Mouse (Mus musculus) intestine, embryonic 16.5 days (tissue): ENCODE measurements around the gene Pdzd2. TPM values are rescaled to one million over a fixed set of nuclear protein-coding genes. Genes with fewer than 3 reads are reported as not detected.

ENCODE experiments used
- ATAC-seq: fragments of 200-750 bp; cut with Nextera tagmentation; 2 replicates; pipeline ENCODE4 v1.8.0; 2017; ENCODE audit warnings: moderate TSS enrichment, moderate library complexity
- H3K27ac ChIP-seq: fragments of 300-500 bp; sonication (generic); 2 replicates; pipeline ENCODE4 v1.5.1; 2014; ENCODE audit warnings: mild to moderate bottlenecking, low read length
- H3K27me3 ChIP-seq: fragments of 300-500 bp; sonication (generic); replicated peaks from 2 replicates; pipeline ENCODE4 v1.6.1; 2014; ENCODE audit warnings: low read length, control low read depth, mixed read lengths; ENCODE audit not compliant: control insufficient read depth, insufficient read depth
- H3K36me3 ChIP-seq: fragments of 300-500 bp; sonication (generic); 2 replicates; pipeline ENCODE4 v1.6.1; 2014; ENCODE audit warnings: low read length, control low read depth; ENCODE audit not compliant: control insufficient read depth, insufficient read depth
- H3K4me1 ChIP-seq: fragments of 300-500 bp; sonication (generic); 2 replicates; pipeline ENCODE4 v1.6.1; 2014; ENCODE audit warnings: low read length, control low read depth, mixed read lengths; ENCODE audit not compliant: control insufficient read depth, insufficient read depth
- H3K4me2 ChIP-seq: fragments of 300-500 bp; sonication (generic); 2 replicates; pipeline ENCODE4 v1.6.1; 2014; ENCODE audit warnings: low read depth, low read length, control low read depth
- H3K4me3 ChIP-seq: fragments of 300-500 bp; sonication (generic); 2 replicates; pipeline ENCODE4 v1.5.1; 2014; ENCODE audit warnings: mild to moderate bottlenecking, low read length
- H3K9ac ChIP-seq: fragments of 300-500 bp; sonication (generic); 2 replicates; pipeline ENCODE4 v1.6.1; 2014; ENCODE audit warnings: low read depth, low read length
- H3K9me3 ChIP-seq: fragments of 300-500 bp; sonication (generic); 2 replicates; pipeline ENCODE4 v1.6.1; 2016; ENCODE audit warnings: low read length, control low read depth; ENCODE audit not compliant: control insufficient read depth
- WGBS: fragments of 180-500 bp; shearing (Covaris S2); extraction: QIAGEN DNeasy Blood & Tissue Kit; methylation state at CpG from one replicate; pipeline ENCODE4 v1.1.7; 2014; 5-methylcytosine and 5-hydroxymethylcytosine counted together
- polyA plus RNA-seq: library from polyadenylated mRNA; unstranded; fragments of >200 nt; fragmentation: Nextera tagmentation; extraction: Ambion mirVana; gene quantifications from 2 replicates; pipeline ENCODE4 v1.2.1, GENCODE M21; 2015

The Pdzd2 gene
- polyA plus RNA-seq, 1 experiment from 2014 or later = 9.1 TPM

DNA sequence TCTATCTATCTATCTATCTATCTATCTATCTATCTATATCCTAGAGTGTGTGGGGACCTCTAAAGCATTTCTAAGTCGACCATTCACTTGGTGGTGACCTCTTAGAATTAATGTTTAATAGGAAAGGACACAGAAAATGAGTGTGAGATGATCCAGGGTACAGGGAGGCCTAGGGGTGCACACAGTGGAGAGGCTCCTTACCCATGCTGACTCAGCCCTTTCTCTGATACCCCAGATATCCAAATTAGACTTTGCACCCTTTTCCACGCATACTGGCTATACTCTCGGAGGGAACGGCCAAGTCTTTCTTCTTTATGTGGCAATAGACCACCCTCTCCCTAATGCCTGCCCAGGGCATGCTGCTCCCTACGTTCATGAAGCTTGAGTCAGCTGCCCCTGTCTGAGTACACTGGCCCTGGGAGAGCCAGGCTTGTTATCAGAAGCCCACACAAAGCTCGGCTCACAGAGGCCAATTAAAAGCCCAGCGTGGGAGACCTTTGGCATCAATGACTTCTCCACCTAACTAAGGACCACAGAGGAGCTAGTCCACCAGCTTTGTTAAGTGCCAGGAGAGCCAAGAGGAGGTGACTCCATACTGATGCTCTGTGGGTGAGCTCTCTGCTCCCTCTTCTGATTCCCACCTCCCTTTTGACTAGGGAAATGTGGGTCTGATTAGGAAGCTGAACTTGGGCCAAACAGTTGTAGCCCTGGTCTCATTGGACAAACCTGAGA lies 126.6 kb downstream of the Pdzd2 start:
- no peaks in the 10 kb centered on the region for H3K27me3 ChIP-seq
- H3K9ac ChIP-seq = no peak overlapping the region
- H3K4me3 ChIP-seq = no peak overlapping the region
- WGBS = 59% methylated on average over 7 of the region's 7 CpGs
- H3K4me2 ChIP-seq = no peak overlapping the region
- no peaks in the 10 kb centered on the region for H3K9me3 ChIP-seq
- H3K27ac ChIP-seq = no peak overlapping the region
- peak; percentile 50 for ATAC-seq
- H3K36me3 ChIP-seq = no peaks in the 10 kb centered on the region
- H3K4me1 ChIP-seq = no peaks in the 10 kb centered on the region; the same call in 1 of the 2 replicates

DNA sequence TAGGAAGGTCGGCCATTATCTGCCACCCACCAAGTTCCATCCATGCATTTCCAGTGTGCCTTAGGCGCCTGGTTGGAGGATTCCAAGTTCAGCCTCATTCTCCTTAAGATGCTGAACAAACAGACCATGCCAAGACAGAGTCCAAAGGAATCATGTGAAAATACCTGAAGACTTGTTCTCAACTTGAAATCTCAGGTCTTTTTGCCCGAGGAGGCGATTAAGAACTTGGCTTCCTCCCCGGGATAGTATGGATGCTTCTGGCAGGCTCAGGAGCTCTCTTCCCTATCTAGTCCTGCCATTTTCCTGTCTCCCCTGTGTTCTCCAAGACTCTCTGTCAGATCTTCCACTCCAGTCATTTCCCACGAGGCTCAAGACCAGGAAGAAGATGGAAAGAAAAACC lies 131.6 kb downstream of the Pdzd2 start:
- 80% methylated on average over 6 of the region's 6 CpGs for WGBS

DNA sequence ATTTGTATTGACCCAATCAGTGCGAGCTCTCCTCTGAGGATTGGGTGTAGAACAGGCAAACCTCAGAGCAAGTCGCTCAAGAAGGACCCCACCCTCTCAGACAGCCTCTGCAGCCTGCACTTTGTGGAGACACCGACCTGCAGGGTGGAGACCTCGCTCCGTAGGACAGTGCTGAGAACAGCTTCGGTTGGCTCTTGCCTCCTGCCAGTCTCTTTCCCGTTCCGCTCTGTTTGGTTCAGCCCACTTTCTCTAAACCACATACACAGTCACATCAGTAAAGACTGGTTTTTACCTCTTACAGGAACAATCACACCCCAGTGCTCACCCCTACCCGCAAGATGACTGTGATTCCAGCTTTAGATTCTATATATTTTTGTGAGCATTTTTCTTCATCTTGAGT lies 133.4 kb downstream of the Pdzd2 start:
- ATAC-seq = no peak

More for the DNA sequence above, 131.6 kb downstream of the Pdzd2 start:
- Histone ChIP-seq H3K9me3 (no peaks in the 10 kb centered on the region), H3K9ac (no peak overlapping the region), H3K36me3 (no peaks in the 10 kb centered on the region), H3K27ac (no peak overlapping the region), H3K4me2 (no peak overlapping the region), H3K4me1 (peaks cover 10% of the 10 kb centered on the region), H3K4me3 (no peak overlapping the region), H3K27me3 (no peaks in the 10 kb centered on the region)
- ATAC-seq = no peak

DNA sequence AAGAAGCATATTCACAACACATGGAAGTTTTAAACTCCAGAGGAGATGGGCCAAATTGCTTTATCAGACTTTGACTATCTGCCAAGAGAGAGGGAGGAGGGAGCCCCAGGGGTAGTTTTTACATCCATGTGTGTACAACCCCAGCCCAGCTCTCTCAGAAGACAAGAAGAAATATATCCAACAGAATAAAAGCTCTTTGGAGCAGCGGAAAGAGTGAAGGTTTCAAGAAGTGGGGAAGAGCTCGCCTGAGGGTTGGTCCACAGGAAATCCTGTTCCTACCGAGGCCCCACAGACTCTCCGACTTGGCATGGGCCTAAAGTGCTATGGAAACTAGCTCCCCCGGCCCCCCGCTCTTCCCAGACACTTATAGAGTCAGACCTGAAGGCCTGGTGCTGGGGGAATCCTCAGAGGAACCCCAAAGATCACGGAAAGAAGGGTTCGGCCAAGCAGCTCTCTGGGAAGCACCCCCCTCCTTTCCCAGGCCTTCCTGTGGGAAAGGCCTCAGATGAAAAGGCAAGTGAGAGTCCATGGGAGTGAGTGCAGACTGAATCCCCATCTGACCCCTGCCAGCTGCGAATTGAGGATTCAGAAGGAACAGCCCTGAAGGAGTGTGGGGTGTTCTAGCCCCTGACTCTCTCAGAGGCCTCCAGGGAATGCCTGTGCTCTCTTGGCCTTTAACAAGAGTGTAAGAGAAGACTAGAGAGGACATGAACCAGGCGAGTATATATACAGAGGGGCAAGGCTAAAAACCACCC lies 134.3 kb downstream of the Pdzd2 start:
- Histone ChIP-seq H3K36me3 (no peaks in the 10 kb centered on the region), H3K4me2 (no peak overlapping the region), H3K27ac (peak overlapping the region; percentile 80), H3K27me3 (no peaks in the 10 kb centered on the region), H3K4me1 (peaks cover 10% of the 10 kb centered on the region), H3K9ac (no peak overlapping the region), H3K4me3 (no peak overlapping the region), H3K9me3 (no peaks in the 10 kb centered on the region)
- 61% methylated on average over 10 of the region's 10 CpGs for WGBS
- peak; percentile 68 for ATAC-seq

More for the DNA sequence above, 133.4 kb downstream of the Pdzd2 start:
- Histone ChIP-seq H3K9me3 (no peaks in the 10 kb centered on the region), H3K4me2 (no peak overlapping the region), H3K4me1 (peaks cover 10% of the 10 kb centered on the region), H3K9ac (no peak overlapping the region), H3K27me3 (no peaks in the 10 kb centered on the region), H3K27ac (no peak overlapping the region), H3K4me3 (no peak overlapping the region), H3K36me3 (no peaks in the 10 kb centered on the region)
- 66% methylated on average over 9 of the region's 9 CpGs for WGBS

DNA sequence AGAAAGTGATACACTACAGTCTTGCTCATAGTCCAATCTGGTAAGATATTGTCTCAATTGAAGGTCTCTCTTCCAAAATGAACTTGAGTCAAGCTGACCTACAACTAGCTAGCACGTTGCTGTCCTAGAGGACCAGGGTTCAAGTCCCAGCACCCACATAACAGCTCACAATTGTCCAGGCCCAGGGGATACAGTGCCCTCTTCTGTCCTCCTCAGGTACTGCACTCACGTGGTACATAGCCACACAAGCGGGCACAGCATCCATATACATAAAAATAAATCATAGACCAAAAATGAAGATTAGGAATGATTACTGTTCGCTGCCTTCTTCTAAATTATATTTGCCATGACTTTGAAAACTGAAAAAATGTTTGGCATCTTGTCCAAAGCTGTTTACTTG lies 136.1 kb downstream of the Pdzd2 start:
- peaks cover 10% of the 10 kb centered on the region for H3K4me1 ChIP-seq
- H3K27me3 ChIP-seq = no peaks in the 10 kb centered on the region
- H3K9me3 ChIP-seq = no peaks in the 10 kb centered on the region
- no peak overlapping the region for H3K9ac ChIP-seq
- no peak overlapping the region for H3K27ac ChIP-seq
- no peak overlapping the region for H3K4me3 ChIP-seq
- no peaks in the 10 kb centered on the region for H3K36me3 ChIP-seq
- no peak overlapping the region for H3K4me2 ChIP-seq
- ATAC-seq = no peak
- 96% methylated on average over 4 of the region's 4 CpGs for WGBS

DNA sequence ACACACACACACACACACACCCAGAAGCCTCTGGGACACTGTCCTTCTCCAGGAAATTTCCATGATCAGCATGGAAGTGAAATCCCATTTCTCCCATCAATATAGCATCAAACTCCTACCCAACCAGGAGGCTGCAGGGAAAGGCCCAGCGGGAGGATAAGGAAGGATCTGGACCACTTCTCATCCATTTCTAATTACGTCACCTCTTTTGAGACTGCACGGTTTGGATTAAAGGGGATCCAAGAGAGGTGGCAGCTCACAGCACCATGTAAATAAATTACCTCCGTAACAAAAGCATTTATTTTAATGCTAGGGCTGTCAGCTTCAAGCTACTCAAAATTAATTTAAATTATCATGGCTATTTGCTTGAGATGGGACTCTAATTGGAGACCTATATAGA lies 146.6 kb downstream of the Pdzd2 start:
- Histone ChIP-seq H3K4me2 (no peak overlapping the region), H3K36me3 (no peaks in the 10 kb centered on the region), H3K27ac (no peak overlapping the region), H3K27me3 (no peaks in the 10 kb centered on the region), H3K9me3 (no peaks in the 10 kb centered on the region), H3K9ac (no peak overlapping the region), H3K4me3 (no peak overlapping the region), H3K4me1 (no peaks in the 10 kb centered on the region)
- no peak for ATAC-seq
- 59% methylated on average over 4 of the region's 4 CpGs for WGBS

DNA sequence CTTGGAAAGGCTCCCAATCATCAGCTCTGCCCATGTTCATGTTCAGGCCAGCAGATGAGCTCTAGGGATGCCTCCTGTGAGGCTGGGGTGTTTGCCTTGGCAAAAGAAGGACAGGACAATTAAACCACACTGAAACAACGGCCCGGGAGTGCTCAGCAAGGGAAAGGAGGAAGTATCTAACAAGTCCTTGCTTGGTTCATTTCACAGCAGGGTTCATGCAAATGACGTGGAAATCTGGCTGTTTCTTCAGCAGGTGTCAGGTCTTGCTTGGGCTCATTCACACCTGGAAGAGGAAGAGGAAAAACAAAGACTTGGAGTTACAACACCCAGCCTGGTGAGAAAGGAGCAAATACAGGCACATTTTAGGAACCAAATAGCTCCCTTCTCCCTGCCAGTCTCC lies 147.1 kb downstream of the Pdzd2 start:
- no peaks in the 10 kb centered on the region for H3K9me3 ChIP-seq
- no peaks in the 10 kb centered on the region for H3K36me3 ChIP-seq
- no peaks in the 10 kb centered on the region for H3K4me1 ChIP-seq
- no peak overlapping the region for H3K27ac ChIP-seq
- no peak overlapping the region for H3K4me2 ChIP-seq
- no peaks in the 10 kb centered on the region for H3K27me3 ChIP-seq
- ATAC-seq = no peak
- H3K9ac ChIP-seq = no peak overlapping the region
- 29% methylated on average over 3 of the region's 3 CpGs for WGBS
- no peak overlapping the region for H3K4me3 ChIP-seq

DNA sequence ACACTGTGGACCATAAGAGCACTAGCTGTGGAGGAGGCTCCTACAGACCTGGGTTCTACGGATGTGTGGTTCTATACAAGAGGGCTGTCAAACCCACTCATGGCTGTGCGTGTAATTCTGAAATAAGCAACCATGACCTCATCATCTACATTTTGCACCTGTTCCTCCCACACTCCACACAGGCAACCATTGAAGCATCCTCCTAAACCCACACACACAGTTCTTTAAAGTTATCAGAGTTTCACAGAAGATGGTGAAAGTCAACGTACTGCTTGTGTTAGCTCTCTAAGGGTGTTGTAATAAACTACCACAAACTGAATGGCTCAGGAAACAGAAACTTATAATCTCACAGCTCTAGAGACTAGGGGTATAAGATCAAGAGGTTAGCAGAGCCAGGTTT lies 151.1 kb downstream of the Pdzd2 start:
- Histone ChIP-seq H3K36me3 (no peaks in the 10 kb centered on the region), H3K4me1 (no peaks in the 10 kb centered on the region), H3K9ac (no peak overlapping the region), H3K9me3 (no peaks in the 10 kb centered on the region), H3K4me3 (no peak overlapping the region), H3K27me3 (no peaks in the 10 kb centered on the region), H3K27ac (no peak overlapping the region), H3K4me2 (no peak overlapping the region)
- 85% methylated on average over 3 of the region's 3 CpGs for WGBS
- ATAC-seq = no peak

DNA sequence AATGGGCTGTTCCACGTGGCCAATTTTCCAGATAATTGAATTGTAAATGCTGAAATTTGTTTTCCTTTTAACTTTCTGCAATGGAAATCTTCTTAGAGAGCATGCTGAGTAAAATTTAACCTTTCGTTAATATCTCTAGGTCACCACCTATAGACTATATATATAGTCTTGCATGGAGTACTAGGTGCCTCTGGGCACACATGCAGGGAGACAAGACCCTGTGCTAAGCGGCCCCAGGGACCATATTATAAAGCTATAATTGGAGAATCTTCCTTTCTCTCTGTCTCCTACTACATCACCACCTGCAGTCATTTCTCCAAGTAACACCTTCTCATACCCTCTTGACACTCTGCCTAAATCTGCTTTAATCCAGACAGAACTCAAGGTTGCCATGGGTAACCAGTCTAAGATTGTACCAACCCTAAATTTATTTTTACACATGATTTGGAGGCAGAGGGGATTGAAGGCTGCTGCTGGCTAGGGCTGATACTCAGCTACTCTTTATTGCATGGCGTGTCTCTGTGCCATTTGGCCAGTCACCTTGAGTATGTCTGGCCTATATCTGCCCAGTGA lies 152.8 kb downstream of the Pdzd2 start:
- no peak overlapping the region for H3K4me3 ChIP-seq
- H3K27ac ChIP-seq = no peak overlapping the region
- no peak for ATAC-seq
- WGBS = 82% methylated on average over 4 of the region's 4 CpGs
- no peaks in the 10 kb centered on the region for H3K36me3 ChIP-seq
- no peaks in the 10 kb centered on the region for H3K4me1 ChIP-seq
- H3K9ac ChIP-seq = no peak overlapping the region
- no peaks in the 10 kb centered on the region for H3K9me3 ChIP-seq
- H3K27me3 ChIP-seq = no peaks in the 10 kb centered on the region
- no peak overlapping the region for H3K4me2 ChIP-seq
